Mouse (Mus musculus) G1E (cell line): Measurements from ENCODE around the gene St6gal1.

Experiments
- CTCF ChIP-seq: IDR thresholded peaks from 2 replicates; pipeline ENCODE4 v1.5.1; 2012; ENCODE audit warnings: low read depth, low read length, inconsistent platforms, mixed read lengths
- POLR2AphosphoS5 ChIP-seq: IDR thresholded peaks from 2 replicates; pipeline ENCODE4 v1.6.1; 2012; ENCODE audit warnings: low read depth, low read length, inconsistent platforms; ENCODE audit not compliant: insufficient replicate concordance

DNA sequence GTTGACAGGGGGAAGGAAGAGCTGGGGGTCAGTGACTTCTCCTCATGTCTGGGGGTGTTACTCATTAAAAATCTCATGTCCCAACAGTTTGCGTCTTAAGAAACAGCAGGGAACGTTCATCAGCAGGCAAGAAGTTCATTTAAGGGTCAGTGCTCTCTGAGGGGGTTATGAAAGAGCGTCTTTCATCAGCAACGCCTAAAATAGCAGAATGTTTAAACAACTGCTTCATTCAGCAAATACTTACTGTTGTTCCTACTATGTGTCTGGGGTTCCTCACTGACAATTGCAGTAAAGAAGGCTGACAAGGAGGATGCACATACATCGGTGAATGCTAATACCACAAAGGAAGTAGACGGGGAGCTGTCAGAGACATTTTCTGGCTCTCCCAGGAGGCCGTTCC is 90.2 kb downstream of the St6gal1 start:
- TF ChIP-seq CTCF (no peak), POLR2AphosphoS5 (no peak)
